Mouse (Mus musculus): ENCODE data around the gene Myd88. TPM values are rescaled to one million over a fixed set of nuclear protein-coding genes. Genes with fewer than 3 reads are reported as not detected.

The Myd88 gene
- polyA plus RNA-seq, 1 experiment, result 27.0 TPM

DNA sequence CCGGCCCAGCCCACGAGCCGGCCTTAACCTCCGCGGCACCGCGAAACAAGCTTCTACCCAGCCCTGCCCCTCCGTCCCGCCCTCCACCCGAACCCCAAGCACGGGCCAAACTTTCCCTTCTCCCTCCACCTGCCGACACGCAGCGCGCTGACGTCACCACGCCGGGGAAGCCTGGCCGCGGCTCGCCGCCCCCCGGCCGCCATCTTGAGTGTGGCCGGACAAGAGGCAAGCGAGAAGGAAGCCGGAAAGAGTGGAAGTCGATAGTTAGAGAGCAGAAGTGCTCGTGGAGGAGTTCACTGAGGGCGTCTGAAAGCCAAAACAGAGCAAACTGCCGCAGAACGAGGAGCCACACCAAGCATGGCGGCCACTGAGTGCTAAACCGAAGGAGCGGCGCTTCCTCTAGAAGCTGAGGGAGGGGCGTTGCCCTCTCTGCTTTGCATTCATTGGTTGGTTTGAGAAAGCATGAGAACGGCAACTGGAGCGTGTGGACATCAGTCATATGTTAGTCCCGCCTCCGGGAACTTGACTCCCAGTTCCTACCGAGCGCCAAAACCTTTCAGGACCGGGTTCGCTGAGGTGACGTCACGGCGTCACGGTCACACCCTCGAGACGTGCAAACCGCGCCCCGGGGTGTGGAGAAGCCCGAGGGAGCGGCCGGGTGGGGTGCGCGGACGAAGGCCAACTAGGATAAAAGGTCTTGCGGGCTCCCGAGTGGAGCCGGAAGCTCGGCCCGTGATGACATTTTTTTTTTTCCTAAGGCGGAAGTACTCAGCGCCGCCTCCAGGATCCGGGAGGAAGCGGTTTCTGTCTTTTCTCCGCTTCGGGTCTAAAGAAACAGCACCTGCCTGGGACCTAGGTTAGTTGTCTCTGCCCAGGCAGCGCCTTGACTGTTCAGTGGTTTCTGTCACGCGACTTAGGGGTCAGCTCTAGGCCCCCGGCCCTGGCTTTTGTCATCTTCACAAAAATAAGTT, 18.6 kb downstream of the Myd88 start, which contains the start of gene Oxsr1:
Gene Oxsr1 (minus strand): TSS at position 139 of the 971 bp plus-strand sequence.
- no peaks in the 10 kb centered on the region for H3K36me3 ChIP-seq (ENCODE audit: control insufficient read depth, insufficient read depth, low read length)
- H3K4me3 ChIP-seq (ENCODE audit: extremely low read depth, insufficient read depth, insufficient read length), result peak within 1 kb of the TSS; percentile 92
- H3K27ac ChIP-seq (ENCODE audit: insufficient read depth, low read length), result peak within 1 kb of the TSS; percentile 100
- peak; percentile 97 to 99 for DNase-seq (ENCODE audit: low read depth in 1 of 2, low spot score in 2 of 2)
- H3K4me1 ChIP-seq (ENCODE audit: control insufficient read depth, insufficient read depth, insufficient read length), result peaks cover 14% of the 10 kb centered on the region
- TF ChIP-seq POLR2A (IDR thresholded peaks at IDR 0.05; ENCODE audit: low read depth, low read length) (peak; percentile 57), CTCF (IDR thresholded peaks at IDR 0.05; ENCODE audit: extremely low read depth, insufficient read depth, insufficient read length, insufficient replicate concordance) (no peak)
- WGBS, result under 1% methylated on average over 76 of the region's 76 CpGs
- H3K27me3 ChIP-seq (ENCODE audit: control insufficient read depth, insufficient read depth, low read length), result no peaks in the 10 kb centered on the region

DNA sequence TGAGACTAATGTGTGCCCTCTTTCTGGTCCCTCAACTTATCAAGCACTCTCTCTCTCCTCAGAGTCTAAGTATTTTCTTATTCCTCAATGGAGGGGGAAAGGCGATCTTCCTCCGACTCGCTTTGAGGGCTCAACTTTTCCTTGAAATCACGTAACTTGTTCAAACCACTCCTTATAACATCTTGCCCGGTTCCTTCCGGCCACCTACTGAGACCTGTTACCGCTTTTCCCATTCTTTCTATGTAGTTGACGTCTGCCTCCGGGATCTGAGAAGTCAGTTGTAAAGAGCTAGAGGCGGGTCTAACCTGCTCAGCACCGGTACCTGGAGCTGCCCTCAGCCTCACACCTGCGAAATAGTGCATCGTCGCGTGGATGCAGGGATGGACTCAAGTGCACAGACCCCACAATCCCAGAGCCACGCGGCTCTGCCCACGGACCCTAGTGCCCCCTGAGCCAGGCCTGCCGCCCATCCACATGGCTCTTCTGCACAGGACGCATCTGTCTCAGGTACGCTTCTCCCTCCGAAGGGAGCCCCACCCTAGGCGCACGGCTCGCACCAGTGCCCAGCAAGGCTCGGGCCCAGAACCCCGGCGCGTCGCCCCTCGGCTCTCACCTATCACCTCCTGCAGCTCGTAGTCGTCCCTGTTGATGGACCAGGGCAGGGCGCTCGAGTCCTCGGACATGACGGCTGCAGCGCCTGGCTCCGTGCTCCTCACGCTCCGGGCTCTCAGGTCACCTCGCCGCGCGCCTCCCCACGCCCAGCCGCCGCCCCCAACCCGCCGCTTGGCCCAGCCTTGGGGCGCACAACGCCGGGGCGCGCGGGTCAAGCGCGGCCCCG, 19.6 kb downstream of the Myd88 start:
- TF ChIP-seq CTCF (IDR thresholded peaks at IDR 0.05; ENCODE audit: extremely low read depth, insufficient read depth, insufficient read length, insufficient replicate concordance) (no peak), POLR2A (IDR thresholded peaks at IDR 0.05; ENCODE audit: low read depth, low read length) (no peak)
- Histone ChIP-seq H3K4me3 (ENCODE audit: extremely low read depth, insufficient read depth, insufficient read length) (peak overlapping the region; percentile 92), H3K27me3 (ENCODE audit: control insufficient read depth, insufficient read depth, low read length) (no peaks in the 10 kb centered on the region), H3K27ac (ENCODE audit: insufficient read depth, low read length) (peak overlapping the region; percentile 100), H3K4me1 (ENCODE audit: control insufficient read depth, insufficient read depth, insufficient read length) (peaks cover 14% of the 10 kb centered on the region), H3K36me3 (ENCODE audit: control insufficient read depth, insufficient read depth, low read length) (no peaks in the 10 kb centered on the region)
- 1% methylated on average over 59 of the region's 59 CpGs for WGBS
- DNase-seq (ENCODE audit: low read depth in 1 of 2, low spot score in 2 of 2), result no peak

- TF ChIP-seq CTCF (IDR thresholded peaks at IDR 0.05; ENCODE audit: extremely low read depth, insufficient read depth, insufficient read length, insufficient replicate concordance), result no peak
- no peak for TF ChIP-seq POLR2A (IDR thresholded peaks at IDR 0.05; ENCODE audit: low read depth, low read length)
- 44% methylated on average over 7 of the region's 7 CpGs for WGBS
- peaks cover 14% of the 10 kb centered on the region for H3K4me1 ChIP-seq (ENCODE audit: control insufficient read depth, insufficient read depth, insufficient read length)
- no peak overlapping the region for H3K4me3 ChIP-seq (ENCODE audit: extremely low read depth, insufficient read depth, insufficient read length)
- H3K27me3 ChIP-seq (ENCODE audit: control insufficient read depth, insufficient read depth, low read length), result no peaks in the 10 kb centered on the region
- no peaks in the 10 kb centered on the region for H3K36me3 ChIP-seq (ENCODE audit: control insufficient read depth, insufficient read depth, low read length)
- no peak for DNase-seq (ENCODE audit: low read depth in 1 of 2, low spot score in 2 of 2)
- no peak overlapping the region for H3K27ac ChIP-seq (ENCODE audit: insufficient read depth, low read length)
Measured at GRCm38 (mm10) chr9:119320946-119321345, 20.3 kb downstream of the Myd88 start.

DNA sequence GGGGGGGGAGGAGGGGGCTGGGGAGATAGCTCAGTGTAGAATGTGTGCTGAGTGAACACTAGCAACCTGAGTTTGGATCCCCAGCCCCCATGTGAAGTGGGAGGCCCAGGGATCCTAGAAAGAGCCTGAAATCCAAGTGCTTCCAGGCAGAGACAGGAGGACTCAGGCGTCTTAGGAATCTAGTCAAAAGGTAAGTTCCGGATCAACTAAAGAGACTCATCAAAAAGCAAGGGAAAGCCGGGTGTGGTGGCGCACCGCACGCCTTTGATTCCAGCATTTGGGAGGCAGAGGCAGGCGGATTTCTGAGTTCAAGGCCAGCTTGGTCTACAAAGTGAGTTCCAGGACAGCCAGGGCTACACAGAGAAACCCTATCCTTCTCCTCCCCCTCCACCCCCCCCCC, 20.8 kb downstream of the Myd88 start:
- DNase-seq (ENCODE audit: low read depth in 1 of 2, low spot score in 2 of 2), result no peak
- TF ChIP-seq POLR2A (IDR thresholded peaks at IDR 0.05; ENCODE audit: low read depth, low read length) (no peak), CTCF (IDR thresholded peaks at IDR 0.05; ENCODE audit: extremely low read depth, insufficient read depth, insufficient read length, insufficient replicate concordance) (no peak)
- Histone ChIP-seq H3K27me3 (ENCODE audit: control insufficient read depth, insufficient read depth, low read length) (no peaks in the 10 kb centered on the region), H3K27ac (ENCODE audit: insufficient read depth, low read length) (no peak overlapping the region), H3K36me3 (ENCODE audit: control insufficient read depth, insufficient read depth, low read length) (no peaks in the 10 kb centered on the region), H3K4me1 (ENCODE audit: control insufficient read depth, insufficient read depth, insufficient read length) (peaks cover 14% of the 10 kb centered on the region), H3K4me3 (ENCODE audit: extremely low read depth, insufficient read depth, insufficient read length) (no peak overlapping the region)
- WGBS, result 95% methylated on average over 7 of the region's 7 CpGs

DNA sequence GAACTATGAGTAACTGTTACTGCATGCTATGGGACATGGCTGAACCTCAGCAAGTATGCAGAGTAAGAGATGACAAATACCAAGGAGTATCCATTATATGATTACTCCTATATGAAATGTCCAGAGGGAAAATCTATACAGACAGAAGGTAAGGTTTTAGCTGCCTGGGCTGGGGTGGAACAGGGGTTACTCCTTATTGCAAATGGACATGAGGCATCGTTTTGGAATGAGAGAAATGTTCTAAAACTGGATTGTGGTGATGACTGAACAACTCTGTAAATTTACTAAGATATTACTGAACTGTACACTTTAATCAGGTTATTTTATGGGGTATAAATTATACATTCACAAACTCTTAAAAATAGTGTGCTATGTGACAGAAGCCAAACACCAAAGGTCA, 22.3 kb downstream of the Myd88 start:
- no peak overlapping the region for H3K27ac ChIP-seq (ENCODE audit: insufficient read depth, low read length)
- no peaks in the 10 kb centered on the region for H3K27me3 ChIP-seq (ENCODE audit: control insufficient read depth, insufficient read depth, low read length)
- no peaks in the 10 kb centered on the region for H3K36me3 ChIP-seq (ENCODE audit: control insufficient read depth, insufficient read depth, low read length)
- TF ChIP-seq POLR2A (IDR thresholded peaks at IDR 0.05; ENCODE audit: low read depth, low read length) (no peak), CTCF (IDR thresholded peaks at IDR 0.05; ENCODE audit: extremely low read depth, insufficient read depth, insufficient read length, insufficient replicate concordance) (no peak)
- no peak for DNase-seq (ENCODE audit: low read depth in 1 of 2, low spot score in 2 of 2)
- WGBS, result 91% methylated on average over 1 of the region's 1 CpGs
- H3K4me1 ChIP-seq (ENCODE audit: control insufficient read depth, insufficient read depth, insufficient read length), result peaks cover 12% of the 10 kb centered on the region
- no peak overlapping the region for H3K4me3 ChIP-seq (ENCODE audit: extremely low read depth, insufficient read depth, insufficient read length)

DNA sequence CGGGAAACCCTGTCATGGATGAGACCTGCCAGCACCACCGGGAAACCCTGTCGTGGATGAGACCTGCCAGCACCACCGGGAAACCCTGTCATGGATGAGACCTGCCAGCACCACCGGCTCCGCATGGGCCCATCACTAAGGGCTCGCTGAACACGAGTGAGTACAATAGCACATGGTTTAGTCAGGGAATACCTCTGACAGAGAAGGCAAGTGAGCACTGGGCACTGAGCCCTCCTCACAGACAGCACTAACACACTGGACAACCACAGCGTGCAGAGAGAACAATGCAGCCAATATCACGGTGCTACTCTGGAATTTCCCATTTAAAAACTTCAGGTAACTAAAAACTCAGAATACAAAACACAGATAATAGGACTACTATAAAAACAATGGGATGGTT, 28.1 kb downstream of the Myd88 start:
- TF ChIP-seq CTCF (IDR thresholded peaks at IDR 0.05; ENCODE audit: extremely low read depth, insufficient read depth, insufficient read length, insufficient replicate concordance) (no peak), POLR2A (IDR thresholded peaks at IDR 0.05; ENCODE audit: low read depth, low read length) (no peak)
- Histone ChIP-seq H3K27ac (ENCODE audit: insufficient read depth, low read length) (no peak overlapping the region), H3K4me3 (ENCODE audit: extremely low read depth, insufficient read depth, insufficient read length) (no peak overlapping the region), H3K27me3 (ENCODE audit: control insufficient read depth, insufficient read depth, low read length) (no peaks in the 10 kb centered on the region), H3K4me1 (ENCODE audit: control insufficient read depth, insufficient read depth, insufficient read length) (no peaks in the 10 kb centered on the region), H3K36me3 (ENCODE audit: control insufficient read depth, insufficient read depth, low read length) (no peaks in the 10 kb centered on the region)
- DNase-seq (ENCODE audit: low read depth in 1 of 2, low spot score in 2 of 2), result no peak
- 95% methylated on average over 10 of the region's 10 CpGs for WGBS
